Mouse (Mus musculus) cerebellum, adult 11 months (tissue): ENCODE results near the gene Cachd1.

ENCODE experiments used
- DNase-seq: peaks from one replicate; pipeline ENCODE4 v3.0.0; 2022

The Cachd1 gene

GRCm38 (mm10) chr4:100879414-100879813, 102.9 kb downstream of the Cachd1 start:
- DNase-seq, result no peak

GRCm38 (mm10) chr4:100880075-100880474, 103.6 kb downstream of the Cachd1 start:
- DNase-seq, result no peak

GRCm38 (mm10) chr4:100885793-100886742, 109.6 kb downstream of the Cachd1 start:
- no peak for DNase-seq

GRCm38 (mm10) chr4:100886743-100887416, 110.4 kb downstream of the Cachd1 start:
- DNase-seq, result no peak

- DNase-seq, result no peak
Observed at GRCm38 (mm10) chr4:100890106-100890970, 113.9 kb downstream of the Cachd1 start.

GRCm38 (mm10) chr4:100893739-100894138, 117.3 kb downstream of the Cachd1 start:
- no peak for DNase-seq

GRCm38 (mm10) chr4:100894142-100894541, 117.7 kb downstream of the Cachd1 start:
- no peak for DNase-seq

GRCm38 (mm10) chr4:100896260-100897010, 120.0 kb downstream of the Cachd1 start:
- no peak for DNase-seq

GRCm38 (mm10) chr4:100897943-100898342, 121.5 kb downstream of the Cachd1 start:
- DNase-seq, result no peak

GRCm38 (mm10) chr4:100909694-100910340, 133.3 kb downstream of the Cachd1 start:
- DNase-seq, result no peak

GRCm38 (mm10) chr4:100910605-100911330, 134.3 kb downstream of the Cachd1 start:
- DNase-seq, result no peak

- no peak for DNase-seq
Observed at GRCm38 (mm10) chr4:100911658-100912057, 135.2 kb downstream of the Cachd1 start.

- DNase-seq, result no peak
Observed at GRCm38 (mm10) chr4:100913666-100914065, 137.2 kb downstream of the Cachd1 start.

GRCm38 (mm10) chr4:100914532-100914931, 138.1 kb downstream of the Cachd1 start:
- no peak for DNase-seq

- no peak for DNase-seq
Observed at GRCm38 (mm10) chr4:100915093-100915492, 138.6 kb downstream of the Cachd1 start.

- DNase-seq, result no peak
Observed at GRCm38 (mm10) chr4:100917511-100917910, 141.0 kb downstream of the Cachd1 start.

GRCm38 (mm10) chr4:100920413-100920812, 143.9 kb downstream of the Cachd1 start:
- no peak for DNase-seq

GRCm38 (mm10) chr4:100922816-100923554, 146.5 kb downstream of the Cachd1 start:
- DNase-seq, result no peak

GRCm38 (mm10) chr4:100923598-100923997, 147.1 kb downstream of the Cachd1 start:
- DNase-seq, result no peak

- no peak for DNase-seq
Observed at GRCm38 (mm10) chr4:100924276-100924675, 147.8 kb downstream of the Cachd1 start.
